Mouse (Mus musculus): ENCODE results near the gene Kcnh4. TPM values are rescaled to one million over a fixed set of nuclear protein-coding genes. Genes with fewer than 3 reads are reported as not detected.

Kcnh4 gene
- polyA plus RNA-seq, 2 experiments: not detected

GRCm38 (mm10) chr11:100745085-100745484, 14.7 kb downstream of the Kcnh4 start:
- Histone ChIP-seq H3K4me2 (ENCODE audit: low read depth) (no peak overlapping the region), H3K27ac (no peak overlapping the region), H3K36me3 (replicated peaks; ENCODE audit: control insufficient read depth, insufficient read depth, low read depth) (no peaks in the 10 kb centered on the region), H3K27me3 (ENCODE audit: control insufficient read depth, insufficient read depth, low read length) (peaks cover 13% of the 10 kb centered on the region), H3K4me1 (replicated peaks; ENCODE audit: control insufficient read depth in 2 of 2, insufficient read depth in 2 of 2, low read length in 1 of 2) (0 out of 4 replicates have a peak, but pooled peaks cover 0 to 5% of the 10 kb centered on the region in 2 experiments), H3K9me3 (ENCODE audit: control insufficient read depth, low read length) (no peaks in the 10 kb centered on the region), H3K9ac (replicated peaks) (no peak overlapping the region), H3K4me3 (ENCODE audit: insufficient read depth in 1 of 2, low read depth in 2 of 2, low read length in 2 of 2) (no peak overlapping the region)
- ATAC-seq (ENCODE audit: insufficient read depth) (peak; percentile 29; the same call in 1 of the 2 replicates), DNase-seq (ENCODE audit: low read depth in 3 of 3, low spot score in 3 of 3) (no peak)
- TF ChIP-seq EP300 (IDR thresholded peaks at IDR 0.05; ENCODE audit: low read depth) (no peak), CTCF (IDR thresholded peaks at IDR 0.05; ENCODE audit: low read depth) (peak; percentile 81)
- WGBS (ENCODE audit: insufficient replicate concordance): 12% methylated on average over 6 of the region's 6 CpGs

DNA sequence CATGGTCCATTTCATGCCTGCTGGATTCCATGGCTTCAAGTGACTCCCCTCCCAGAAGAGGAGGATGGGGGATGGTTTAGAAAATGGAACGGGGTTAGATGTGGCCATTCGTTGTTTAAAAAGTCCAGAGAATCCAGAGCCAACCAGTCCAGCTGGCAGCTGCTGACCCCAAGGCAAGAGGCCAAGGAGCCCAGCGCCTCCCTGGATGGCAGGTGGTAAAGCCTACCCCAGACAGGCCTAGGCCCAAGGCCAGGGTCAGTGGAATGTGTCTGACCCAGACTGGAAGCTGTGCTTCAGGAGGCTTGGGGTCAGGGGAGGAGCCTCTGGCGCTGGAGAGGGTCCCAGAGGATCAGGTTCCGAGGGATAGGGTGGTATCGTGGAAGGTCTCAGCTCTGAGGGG, 18.4 kb downstream of the Kcnh4 start:
- Histone ChIP-seq H3K9me3 (ENCODE audit: control insufficient read depth, low read length) (no peaks in the 10 kb centered on the region), H3K4me3 (ENCODE audit: insufficient read depth in 1 of 2, low read depth in 2 of 2, low read length in 2 of 2) (no peak overlapping the region), H3K27ac (no peak overlapping the region), H3K4me2 (ENCODE audit: low read depth) (no peak overlapping the region), H3K4me1 (replicated peaks; ENCODE audit: control insufficient read depth in 2 of 2, insufficient read depth in 2 of 2, low read length in 1 of 2) (peaks cover 13 to 15% of the 10 kb centered on the region in 2 experiments), H3K36me3 (replicated peaks; ENCODE audit: control insufficient read depth, insufficient read depth, low read depth) (no peaks in the 10 kb centered on the region), H3K27me3 (ENCODE audit: control insufficient read depth, insufficient read depth, low read length) (no peaks in the 10 kb centered on the region), H3K9ac (replicated peaks) (no peak overlapping the region)
- WGBS (ENCODE audit: insufficient replicate concordance): 68% methylated on average over 6 of the region's 6 CpGs
- DNase-seq (ENCODE audit: low read depth in 3 of 3, low spot score in 3 of 3) (no peak), ATAC-seq (ENCODE audit: insufficient read depth) (no peak)
- TF ChIP-seq CTCF (IDR thresholded peaks at IDR 0.05; ENCODE audit: low read depth) (no peak), EP300 (IDR thresholded peaks at IDR 0.05; ENCODE audit: low read depth) (no peak)

DNA sequence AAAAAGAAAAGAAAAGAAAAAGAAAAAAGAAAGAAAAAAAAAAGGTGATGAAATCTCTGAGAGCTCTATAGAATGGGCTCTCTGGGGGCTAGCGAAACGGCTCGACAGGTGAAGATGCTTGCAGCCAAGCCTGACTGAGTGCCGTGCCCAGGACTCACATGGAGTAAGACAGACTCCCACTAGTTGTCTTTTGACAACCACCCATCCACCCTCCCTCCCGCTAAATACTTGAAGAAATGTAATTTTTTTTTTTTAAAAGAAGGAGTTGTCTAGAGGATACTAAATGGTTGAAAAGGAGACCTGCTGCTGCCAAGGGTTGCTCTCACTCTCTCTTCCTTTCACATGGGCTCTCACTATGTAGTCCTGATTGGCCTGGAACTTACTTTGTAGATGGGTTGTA, 21.0 kb downstream of the Kcnh4 start:
- Histone ChIP-seq H3K36me3 (replicated peaks; ENCODE audit: control insufficient read depth, insufficient read depth, low read depth) (peaks cover 5% of the 10 kb centered on the region), H3K4me3 (ENCODE audit: insufficient read depth in 1 of 2, low read depth in 2 of 2, low read length in 2 of 2) (peak overlapping the region; percentile 25 to 100; a peak in 3 of 4 replicates), H3K9me3 (ENCODE audit: control insufficient read depth, low read length) (no peaks in the 10 kb centered on the region), H3K4me1 (replicated peaks; ENCODE audit: control insufficient read depth in 2 of 2, insufficient read depth in 2 of 2, low read length in 1 of 2) (peaks cover 22 to 32% of the 10 kb centered on the region in 2 experiments), H3K4me2 (ENCODE audit: low read depth) (peak overlapping the region; percentile 63), H3K27ac (peak overlapping the region; percentile 56), H3K9ac (replicated peaks) (peak overlapping the region; percentile 55), H3K27me3 (ENCODE audit: control insufficient read depth, insufficient read depth, low read length) (no peaks in the 10 kb centered on the region)
- no peak for TF ChIP-seq CTCF (IDR thresholded peaks at IDR 0.05; ENCODE audit: low read depth)
- TF ChIP-seq EP300 (IDR thresholded peaks at IDR 0.05; ENCODE audit: low read depth): no peak
- DNase-seq (ENCODE audit: low read depth in 3 of 3, low spot score in 3 of 3): no peak
- no peak for ATAC-seq (ENCODE audit: insufficient read depth)
- WGBS (ENCODE audit: insufficient replicate concordance): 29% methylated on average over 5 of the region's 5 CpGs

DNA sequence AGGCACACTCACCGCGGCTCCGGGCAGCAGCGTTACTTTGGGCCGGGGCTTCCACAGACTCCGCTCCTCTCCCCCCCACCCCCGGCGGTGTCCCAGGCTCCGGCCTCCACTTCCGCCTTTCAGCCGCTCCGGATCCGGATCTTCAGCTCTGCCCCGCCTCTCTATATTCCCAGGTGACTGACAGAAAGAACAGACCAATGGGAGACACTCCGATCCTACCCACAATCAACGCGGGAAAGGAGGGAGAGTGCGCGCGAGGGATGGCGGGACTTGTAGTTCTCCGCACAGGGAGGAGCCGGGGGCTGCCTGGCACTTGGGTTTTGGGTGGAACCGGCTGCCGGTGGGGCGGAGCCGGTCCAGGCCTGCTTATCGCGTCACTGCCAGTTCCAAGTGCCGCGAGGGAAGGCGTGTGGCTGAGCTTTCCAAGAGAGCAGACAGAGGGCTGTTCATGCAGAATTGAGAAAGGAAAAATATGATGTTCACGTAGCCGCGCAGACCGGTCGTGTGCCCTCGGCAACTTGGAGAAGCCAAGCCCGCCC, 21.6 kb downstream of the Kcnh4 start, which contains the start of gene Rab5c:
Gene Rab5c, minus strand, starts transcription at position 150 of the 539 bp plus-strand sequence.
- Histone ChIP-seq H3K27ac (peak within 1 kb of the TSS; percentile 79), H3K36me3 (replicated peaks; ENCODE audit: control insufficient read depth, insufficient read depth, low read depth) (peaks cover 11% of the 10 kb centered on the region), H3K9ac (replicated peaks) (peak within 1 kb of the TSS; percentile 100), H3K4me3 (ENCODE audit: insufficient read depth in 1 of 2, low read depth in 2 of 2, low read length in 2 of 2) (peak within 1 kb of the TSS; percentile 87 to 100), H3K4me2 (ENCODE audit: low read depth) (peak within 1 kb of the TSS; percentile 96), H3K27me3 (ENCODE audit: control insufficient read depth, insufficient read depth, low read length) (no peaks in the 10 kb centered on the region), H3K4me1 (replicated peaks; ENCODE audit: control insufficient read depth in 2 of 2, insufficient read depth in 2 of 2, low read length in 1 of 2) (peaks cover 22 to 32% of the 10 kb centered on the region in 2 experiments), H3K9me3 (ENCODE audit: control insufficient read depth, low read length) (no peaks in the 10 kb centered on the region)
- ATAC-seq (ENCODE audit: insufficient read depth) (peak; percentile 96), DNase-seq (ENCODE audit: low read depth in 3 of 3, low spot score in 3 of 3) (peak; percentile 100)
- WGBS (ENCODE audit: insufficient replicate concordance): under 1% methylated on average over 39 of the region's 39 CpGs
- peak; percentile 70 for TF ChIP-seq EP300 (IDR thresholded peaks at IDR 0.05; ENCODE audit: low read depth)
- TF ChIP-seq CTCF (IDR thresholded peaks at IDR 0.05; ENCODE audit: low read depth): peak; percentile 35

DNA sequence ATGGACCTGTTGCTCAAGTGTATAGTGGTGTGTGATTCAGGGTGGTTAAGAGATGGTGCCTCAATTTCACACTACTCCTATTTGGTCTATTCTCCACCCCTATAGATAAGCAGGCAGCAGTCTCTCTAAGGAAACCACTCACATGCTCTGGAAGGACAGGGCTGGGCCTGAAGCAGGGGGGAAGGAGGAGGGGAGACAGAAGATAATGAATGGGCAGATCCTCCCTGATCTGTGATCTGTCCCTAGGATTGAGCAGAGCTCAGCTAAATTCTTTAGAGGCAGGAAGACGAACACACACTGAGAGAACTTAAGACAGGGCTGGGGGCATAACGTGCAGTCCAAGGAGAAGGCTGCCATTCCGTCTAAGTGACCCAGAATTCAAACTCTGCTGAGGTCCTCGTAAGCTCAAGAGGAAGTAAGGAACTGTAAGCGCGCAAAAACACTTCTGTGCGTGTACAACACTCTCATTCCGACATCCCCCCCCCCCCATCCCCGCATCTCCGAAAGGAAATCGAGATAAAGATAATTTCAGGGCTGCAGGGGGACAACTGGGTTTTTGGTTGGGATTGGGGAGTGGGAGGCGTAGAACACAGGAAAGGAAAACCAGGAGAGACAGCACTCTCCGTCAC, 22.5 kb downstream of the Kcnh4 start:
- Histone ChIP-seq H3K9me3 (ENCODE audit: control insufficient read depth, low read length) (no peaks in the 10 kb centered on the region), H3K27me3 (ENCODE audit: control insufficient read depth, insufficient read depth, low read length) (no peaks in the 10 kb centered on the region), H3K4me2 (ENCODE audit: low read depth) (peak overlapping the region; percentile 96), H3K36me3 (replicated peaks; ENCODE audit: control insufficient read depth, insufficient read depth, low read depth) (peaks cover 17% of the 10 kb centered on the region), H3K9ac (replicated peaks) (peak overlapping the region; percentile 100), H3K4me3 (ENCODE audit: insufficient read depth in 1 of 2, low read depth in 2 of 2, low read length in 2 of 2) (peak overlapping the region; percentile 87 to 100), H3K27ac (peak overlapping the region; percentile 79), H3K4me1 (replicated peaks; ENCODE audit: control insufficient read depth in 2 of 2, insufficient read depth in 2 of 2, low read length in 1 of 2) (peaks cover 22 to 32% of the 10 kb centered on the region in 2 experiments)
- under 1% methylated on average over 13 of the region's 13 CpGs for WGBS (ENCODE audit: insufficient replicate concordance)
- TF ChIP-seq EP300 (IDR thresholded peaks at IDR 0.05; ENCODE audit: low read depth) (peak; percentile 46; the same call in 1 of the 2 replicates), CTCF (IDR thresholded peaks at IDR 0.05; ENCODE audit: low read depth) (no peak)
- peak; percentile 75 to 77 (median 75) for DNase-seq (ENCODE audit: low read depth in 3 of 3, low spot score in 3 of 3)
- ATAC-seq (ENCODE audit: insufficient read depth): peak; percentile 57
